Comparison of ENCODE assay signal across 9 mouse cellular contexts in genomic region chr4:106679152-106679551, GRCm38 (mm10). TPM values are rescaled to one million over a fixed set of nuclear protein-coding genes. Genes with fewer than 3 reads are reported as not detected.
DNase-seq lines count a peak whose midpoint lies in the region; ATAC-seq and TF ChIP-seq lines count a peak whose summit lies in the region.
"Had no signal": no experiment of that assay in that cellular context is flagged by ENCODE, and none has a peak within 500 bp of the region (broad histone marks: within the 10 kb centered on the region; RNA-seq: fewer than 3 reads in every experiment).

No protein-coding gene starts in this region.

- no peaks in the 10 kb centered on the region for H3K9me3 ChIP-seq in heart, embryonic 11.5 days (replicated peaks; ENCODE audit: control insufficient read depth, low read length)
- no peaks in the 10 kb centered on the region for H3K9me3 ChIP-seq in E14TG2a.4 (ENCODE audit: low read length)
- no peaks in the 10 kb centered on the region for H3K9me3 ChIP-seq in forebrain, postnatal 0 days (ENCODE audit: low read length)
- H3K9me3 ChIP-seq in liver, embryonic 16.5 days (replicated peaks; ENCODE audit: control insufficient read depth, low read length): no peaks in the 10 kb centered on the region

- no peak for TF ChIP-seq CTCF in E14TG2a.4 (conservative IDR thresholded peaks at IDR 0.05; ENCODE audit: low read length)
- no peak for TF ChIP-seq CTCF in forebrain, postnatal 0 days (IDR thresholded peaks at IDR 0.05; ENCODE audit: low read depth)

- ATAC-seq in heart, embryonic 11.5 days (replicated peaks; ENCODE audit: insufficient number of reproducible peaks, low FRiP score, low TSS enrichment): no peak
- ATAC-seq in forebrain, postnatal 0 days: no peak
- no peak; the same call in 1 of the 2 replicates for ATAC-seq in liver, embryonic 16.5 days (ENCODE audit: low read depth)

- H3K27ac ChIP-seq in heart, embryonic 11.5 days (ENCODE audit: low read depth, low read length): no peak overlapping the region
- no peak overlapping the region for H3K27ac ChIP-seq in forebrain, postnatal 0 days (ENCODE audit: low read depth, low read length)
- peak overlapping the region; percentile 69 for H3K27ac ChIP-seq in liver, embryonic 16.5 days (ENCODE audit: low read length)

- no peaks in the 10 kb centered on the region for H3K27me3 ChIP-seq in heart, embryonic 11.5 days (ENCODE audit: control insufficient read depth, insufficient read depth, low read length)
- H3K27me3 ChIP-seq in E14TG2a.4 (ENCODE audit: insufficient read depth, low read length): peaks cover 5% of the 10 kb centered on the region; the same call in 1 of the 2 replicates
- no peaks in the 10 kb centered on the region for H3K27me3 ChIP-seq in forebrain, postnatal 0 days (ENCODE audit: insufficient read depth, low read length)
- H3K27me3 ChIP-seq in liver, embryonic 16.5 days (ENCODE audit: control insufficient read depth, insufficient read depth, low read depth, low read length): no peaks in the 10 kb centered on the region

- H3K36me3 ChIP-seq in heart, embryonic 11.5 days (ENCODE audit: control insufficient read depth, insufficient read depth, low read length): peaks cover 8% of the 10 kb centered on the region; the same call in 1 of the 2 replicates
- H3K36me3 ChIP-seq in E14TG2a.4 (ENCODE audit: insufficient read depth, low read length): peaks cover 38% of the 10 kb centered on the region
- H3K36me3 ChIP-seq in forebrain, postnatal 0 days (ENCODE audit: insufficient read depth): peaks cover 20% of the 10 kb centered on the region
- peaks cover 13% of the 10 kb centered on the region for H3K36me3 ChIP-seq in liver, embryonic 16.5 days (ENCODE audit: control insufficient read depth, insufficient read depth)

- DNase-seq in heart, postnatal 25 days (ENCODE audit: low spot score): no peak
- DNase-seq in forebrain, postnatal 0 days: no peak
- DNase-seq in right cerebral cortex, adult 18-20 months: no peak
- no peak for DNase-seq in left cerebral cortex, adult 11 months (ENCODE audit: low spot score)
- no peak for DNase-seq in gastrocnemius, postnatal 36 days

- 37% methylated on average over 3 of the region's 3 CpGs for WGBS in heart, embryonic 11.5 days (ENCODE audit: insufficient replicate concordance)
- WGBS in forebrain, postnatal 0 days: 41% methylated on average over 3 of the region's 3 CpGs
- WGBS in liver, embryonic 16.5 days (ENCODE audit: insufficient replicate concordance): 33% methylated on average over 3 of the region's 3 CpGs

- intact Hi-C loops in heart, postnatal 25 days (cut with DNase I): loop anchor here (2.0 to 10.0 kb wide), 2 partner anchors 30 to 496 kb away; partner anchors contain the start of genes Tceanc2 and Tmem59
- intact Hi-C loops in gastrocnemius, postnatal 36 days (cut with DNase I): loop anchor here (5.0 kb wide), 1 partner anchor 47 kb away; no protein-coding TSS in a partner anchor

- no peak overlapping the region for H3K9ac ChIP-seq in heart, embryonic 11.5 days (ENCODE audit: low read depth, low read length)
- no peak overlapping the region for H3K9ac ChIP-seq in forebrain, postnatal 0 days
- H3K9ac ChIP-seq in liver, embryonic 16.5 days (ENCODE audit: low read depth, low read length): no peak overlapping the region

- peaks cover 5% of the 10 kb centered on the region; the same call in 1 of the 2 replicates for H3K4me1 ChIP-seq in heart, embryonic 11.5 days (ENCODE audit: control insufficient read depth, insufficient read depth, low read length)
- peaks cover 38% of the 10 kb centered on the region for H3K4me1 ChIP-seq in E14TG2a.4 (replicated peaks; ENCODE audit: low read depth, low read length)
- peaks cover 6% of the 10 kb centered on the region; the same call in 1 of the 2 replicates for H3K4me1 ChIP-seq in forebrain, postnatal 0 days (ENCODE audit: insufficient read depth)
- H3K4me1 ChIP-seq in liver, embryonic 16.5 days (ENCODE audit: control insufficient read depth, low read depth, low read length): peaks cover 20% of the 10 kb centered on the region

- H3K4me2 ChIP-seq in heart, embryonic 11.5 days: peak overlapping the region; percentile 86
- peak overlapping the region; percentile 76 for H3K4me2 ChIP-seq in forebrain, postnatal 0 days (ENCODE audit: low read depth)
- peak overlapping the region; percentile 42; the same call in 1 of the 2 replicates for H3K4me2 ChIP-seq in liver, embryonic 16.5 days (ENCODE audit: low read depth, low read length)

- H3K4me3 ChIP-seq in heart, embryonic 11.5 days (ENCODE audit: low read depth, low read length): peak overlapping the region; percentile 92
- peak overlapping the region; percentile 99; the same call in 1 of the 2 replicates for H3K4me3 ChIP-seq in E14TG2a.4 (replicated peaks; ENCODE audit: low read length)
- H3K4me3 ChIP-seq in forebrain, postnatal 0 days (ENCODE audit: low read depth, low read length): peak overlapping the region; percentile 72
- H3K4me3 ChIP-seq in liver, embryonic 16.5 days (ENCODE audit: low read depth, low read length): peak overlapping the region; percentile 98

RNA-seq across cellular contexts. Expression of gene Ttc4, which starts 0.4 kb away (rescaled TPM):
- 54.2 and 62.5 TPM in 2 replicates for polyA plus RNA-seq in heart, embryonic 11.5 days (2014; fragmentation: Nextera tagmentation; extraction: Ambion mirVana)
- 10 to 100 TPM; 17.0 to 17.3 TPM for total RNA-seq in heart, postnatal 25 days (2021)
- total RNA-seq in forebrain, postnatal 0 days (2014; rRNA removed): 108 and 114 TPM in 2 replicates
- 78.2 and 89.1 TPM in 2 replicates for polyA plus RNA-seq in forebrain, postnatal 0 days (2015; fragmentation: Nextera tagmentation; extraction: Ambion mirVana)
- 33.6 and 34.0 TPM in 2 replicates for polyA plus RNA-seq in liver, embryonic 16.5 days (2015; fragmentation: Nextera tagmentation; extraction: Ambion mirVana)
- 10 to 100 TPM; 21.6 to 24.4 TPM for total RNA-seq in gastrocnemius, postnatal 36 days (2021)

RNA-seq across cellular contexts. Expression of gene Pars2, which starts 28.3 kb away (rescaled TPM):
- polyA plus RNA-seq in heart, embryonic 11.5 days (2014; fragmentation: Nextera tagmentation; extraction: Ambion mirVana): 11.3 and 12.2 TPM in 2 replicates
- 1 to 10 TPM; 4.2 to 5.6 TPM for total RNA-seq in heart, postnatal 25 days (2021)
- 13.2 and 13.6 TPM in 2 replicates for total RNA-seq in forebrain, postnatal 0 days (2014; rRNA removed)
- polyA plus RNA-seq in forebrain, postnatal 0 days (2015; fragmentation: Nextera tagmentation; extraction: Ambion mirVana): 9.2 and 9.9 TPM in 2 replicates
- 4.9 and 5.4 TPM in 2 replicates for polyA plus RNA-seq in liver, embryonic 16.5 days (2015; fragmentation: Nextera tagmentation; extraction: Ambion mirVana)
- total RNA-seq in gastrocnemius, postnatal 36 days (2021): 1 to 10 TPM; 1.3 to 1.7 TPM

RNA-seq across cellular contexts. Expression of gene Mroh7, which starts 51.6 kb away (rescaled TPM):
- polyA plus RNA-seq in heart, embryonic 11.5 days (2014; fragmentation: Nextera tagmentation; extraction: Ambion mirVana): 0.17 and 0.38 TPM in 2 replicates
- under 1 TPM; 0.08 to 0.22 TPM for total RNA-seq in heart, postnatal 25 days (2021)
- 0.95 and 1.5 TPM in 2 replicates for total RNA-seq in forebrain, postnatal 0 days (2014; rRNA removed)
- polyA plus RNA-seq in forebrain, postnatal 0 days (2015; fragmentation: Nextera tagmentation; extraction: Ambion mirVana): 0.30 and 0.71 TPM in 2 replicates
- polyA plus RNA-seq in liver, embryonic 16.5 days (2015; fragmentation: Nextera tagmentation; extraction: Ambion mirVana): 0.08 and 0.09 TPM in 2 replicates
- total RNA-seq in gastrocnemius, postnatal 36 days (2021): under 1 TPM; 0.47 to 0.64 TPM
- polyA plus RNA-seq: macrophage had no signal

RNA-seq across cellular contexts. Expression of gene Fam151a, which starts 54.5 kb away (rescaled TPM):
- polyA plus RNA-seq in heart, embryonic 11.5 days (2014; fragmentation: Nextera tagmentation; extraction: Ambion mirVana): 0.11 TPM in 1 of 2 replicates, not detected in the other
- under 1 TPM; 0.39 to 0.64 TPM for total RNA-seq in heart, postnatal 25 days (2021)
- not detected in 2 replicates for total RNA-seq in forebrain, postnatal 0 days (2014; rRNA removed)
- not detected in 2 replicates for polyA plus RNA-seq in forebrain, postnatal 0 days (2015; fragmentation: Nextera tagmentation; extraction: Ambion mirVana)
- 0.05 and 0.06 TPM in 2 replicates for polyA plus RNA-seq in liver, embryonic 16.5 days (2015; fragmentation: Nextera tagmentation; extraction: Ambion mirVana)
- not detected for total RNA-seq in gastrocnemius, postnatal 36 days (2021)
- polyA plus RNA-seq: macrophage had no signal

RNA-seq across cellular contexts. Expression of gene Ttc22, which starts 56.9 kb away (rescaled TPM):
- polyA plus RNA-seq in heart, embryonic 11.5 days (2014; fragmentation: Nextera tagmentation; extraction: Ambion mirVana): 0.43 and 0.66 TPM in 2 replicates
- under 1 TPM in 1 of 2 experiments, not detected in 1; 0.08 TPM for total RNA-seq in heart, postnatal 25 days (2021)
- 2.5 TPM in 2 replicates for total RNA-seq in forebrain, postnatal 0 days (2014; rRNA removed)
- polyA plus RNA-seq in forebrain, postnatal 0 days (2015; fragmentation: Nextera tagmentation; extraction: Ambion mirVana): 1.2 and 1.6 TPM in 2 replicates
- 0.04 and 0.22 TPM in 2 replicates for polyA plus RNA-seq in liver, embryonic 16.5 days (2015; fragmentation: Nextera tagmentation; extraction: Ambion mirVana)
- not detected for total RNA-seq in gastrocnemius, postnatal 36 days (2021)
- polyA plus RNA-seq: macrophage had no signal
